Mouse (Mus musculus) MEL (cell line): ENCODE results near the gene Vgll4. TPM values are rescaled to one million over a fixed set of nuclear protein-coding genes. Genes with fewer than 3 reads are reported as not detected.

Experiments
- DNase-seq: peaks from one replicate; pipeline ENCODE4 v3.0.0; 2011; ENCODE audit warnings: low read depth, low spot score
- H3K27ac ChIP-seq: 2 replicates; pipeline ENCODE4 v1.5.1; 2012; ENCODE audit warnings: low read depth, mild to moderate bottlenecking, control low read depth, low read length, moderate library complexity; ENCODE audit not compliant: control insufficient read depth
- H3K27me3 ChIP-seq, 2 experiments: fragments of 150-350 bp in 1 of 2; sonication (generic) in 1 of 2; 2 replicates each; pipeline ENCODE4 v1.6.1; 2012; ENCODE audit warnings: low read length in 2 of 2, mild to moderate bottlenecking in 2 of 2, improper control_type of control experiment in 1 of 2, moderate library complexity in 1 of 2; ENCODE audit not compliant: insufficient read depth in 2 of 2, control insufficient read depth in 1 of 2
- H3K36me3 ChIP-seq, 2 experiments: 2 replicates each; pipeline ENCODE4 v1.6.1; 2012 to 2014; ENCODE audit warnings: low read length in 2 of 2, improper control_type of control experiment in 1 of 2, inconsistent platforms in 1 of 2, mild to moderate bottlenecking in 1 of 2; ENCODE audit not compliant: insufficient read depth in 2 of 2, control insufficient read depth in 1 of 2
- H3K4me1 ChIP-seq, 2 experiments: fragments of 150-350 bp in 1 of 2; sonication (generic) in 1 of 2; 2 replicates each; pipeline ENCODE4 v1.6.1; 2012; ENCODE audit warnings: low read length in 2 of 2, improper control_type of control experiment in 1 of 2, mild to moderate bottlenecking in 1 of 2; ENCODE audit not compliant: insufficient read depth in 2 of 2, control insufficient read depth in 1 of 2
- H3K4me3 ChIP-seq, 2 experiments: fragments of 150-350 bp in 1 of 2; sonication (generic) in 1 of 2; 2 replicates each; pipeline ENCODE4 v1.5.1; 2012; ENCODE audit warnings: low read depth in 2 of 2, low read length in 2 of 2, mild to moderate bottlenecking in 2 of 2, moderate library complexity in 2 of 2, control low read depth in 1 of 2, improper control_type of control experiment in 1 of 2; ENCODE audit not compliant: control insufficient read depth in 1 of 2, insufficient read depth in 1 of 2
- H3K79me2 ChIP-seq: 2 replicates; pipeline ENCODE4 v1.6.1; 2012; ENCODE audit warnings: mild to moderate bottlenecking, low read length, moderate library complexity; ENCODE audit not compliant: control insufficient read depth, poor library complexity, insufficient read depth
- H3K9ac ChIP-seq: 2 replicates; pipeline ENCODE4 v1.6.1; 2012; ENCODE audit warnings: low read depth, mild to moderate bottlenecking, control low read depth, low read length, moderate library complexity; ENCODE audit not compliant: control insufficient read depth, poor library complexity, severe bottlenecking
- H3K9me3 ChIP-seq: fragments of 150-350 bp; sonication (generic); replicated peaks from 2 replicates; pipeline ENCODE4 v1.6.1; 2012; ENCODE audit warnings: mild to moderate bottlenecking, low read length, improper control_type of control experiment, moderate library complexity; ENCODE audit not compliant: insufficient read depth
- BHLHE40 ChIP-seq: IDR thresholded peaks from 2 replicates; pipeline ENCODE4 v1.6.1; 2012; ENCODE audit warnings: low read depth, mild to moderate bottlenecking, inconsistent platforms, low read length, improper control_type of control experiment, borderline replicate concordance
- CTCF ChIP-seq, 3 experiments: IDR thresholded peaks in 2 of 3; conservative IDR thresholded peaks in 1 of 3; 2 replicates each; pipeline ENCODE4 v1.5.1; 2011 to 2012; ENCODE audit warnings: low read length in 3 of 3, low read depth in 2 of 3, mild to moderate bottlenecking in 2 of 3, improper control_type of control experiment in 1 of 3, inconsistent platforms in 1 of 3, mixed read lengths in 1 of 3, moderate library complexity in 1 of 3; ENCODE audit not compliant: control insufficient read depth in 1 of 3, insufficient read depth in 1 of 3, poor library complexity in 1 of 3, severe bottlenecking in 1 of 3
- E2F4 ChIP-seq: IDR thresholded peaks from 2 replicates; pipeline ENCODE4 v1.6.1; 2011; ENCODE audit warnings: low read depth, low read length, improper control_type of control experiment, borderline replicate concordance
- JUND ChIP-seq: IDR thresholded peaks from 2 replicates; pipeline ENCODE4 v1.6.1; 2011; ENCODE audit warnings: low read depth, mild to moderate bottlenecking, improper control_type of control experiment, low read length
- MAX ChIP-seq: IDR thresholded peaks from 2 replicates; pipeline ENCODE4 v1.6.1; 2011; ENCODE audit warnings: low read length, improper control_type of control experiment
- MAZ ChIP-seq: IDR thresholded peaks from 2 replicates; pipeline ENCODE4 v1.6.1; 2012; ENCODE audit warnings: low read depth, mild to moderate bottlenecking, inconsistent platforms, low read length, improper control_type of control experiment
- MEF2A ChIP-seq: IDR thresholded peaks from 2 replicates; pipeline ENCODE4 v1.6.1; 2014; ENCODE audit warnings: low read depth, mild to moderate bottlenecking, inconsistent platforms, low read length, improper control_type of control experiment; ENCODE audit not compliant: poor library complexity, insufficient replicate concordance, severe bottlenecking; ENCODE audit errors: extremely low read depth
- MXI1 ChIP-seq: IDR thresholded peaks from 2 replicates; pipeline ENCODE4 v1.6.1; 2011; ENCODE audit warnings: mild to moderate bottlenecking, low read depth, low read length, improper control_type of control experiment
- MYB ChIP-seq: IDR thresholded peaks from 2 replicates; pipeline ENCODE4 v1.6.1; 2011; ENCODE audit warnings: mild to moderate bottlenecking, low read depth, low read length, improper control_type of control experiment
- NELFE ChIP-seq: IDR thresholded peaks from 2 replicates; pipeline ENCODE4 v1.6.1; 2011; ENCODE audit warnings: low read depth, low read length, improper control_type of control experiment
- NRF1 ChIP-seq: IDR thresholded peaks from 2 replicates; pipeline ENCODE4 v1.6.1; 2014; ENCODE audit warnings: low read depth, mild to moderate bottlenecking, inconsistent platforms, low read length, improper control_type of control experiment, moderate library complexity; ENCODE audit not compliant: poor library complexity, insufficient read depth, severe bottlenecking
- POLR2AphosphoS5 ChIP-seq: IDR thresholded peaks from 2 replicates; pipeline ENCODE4 v1.6.1; 2012; ENCODE audit warnings: low read depth, borderline replicate concordance, mild to moderate bottlenecking, inconsistent platforms, low read length, moderate library complexity, mixed read lengths
- RAD21 ChIP-seq: IDR thresholded peaks from 2 replicates; pipeline ENCODE4 v1.6.1; 2011; ENCODE audit warnings: mild to moderate bottlenecking, low read depth, low read length, improper control_type of control experiment
- SIN3A ChIP-seq: IDR thresholded peaks from 2 replicates; pipeline ENCODE4 v1.6.1; 2012; ENCODE audit warnings: low read length, improper control_type of control experiment, inconsistent platforms
- SMC3 ChIP-seq: IDR thresholded peaks from 2 replicates; pipeline ENCODE4 v1.6.1; 2011; ENCODE audit warnings: low read depth, low read length, improper control_type of control experiment
- TAL1 ChIP-seq: IDR thresholded peaks from 2 replicates; pipeline ENCODE4 v1.6.1; 2012; ENCODE audit warnings: mild to moderate bottlenecking, inconsistent platforms, low read length, moderate library complexity, mixed read lengths
- TCF12 ChIP-seq: IDR thresholded peaks from 2 replicates; pipeline ENCODE4 v1.6.1; 2014; ENCODE audit warnings: low read depth, mild to moderate bottlenecking, inconsistent platforms, low read length, improper control_type of control experiment, moderate library complexity
- USF1 ChIP-seq: IDR thresholded peaks from 2 replicates; pipeline ENCODE4 v1.6.1; 2014; ENCODE audit warnings: low read depth, mild to moderate bottlenecking, inconsistent platforms, low read length, improper control_type of control experiment, moderate library complexity
- ZC3H11A ChIP-seq: IDR thresholded peaks from 2 replicates; pipeline ENCODE4 v1.6.1; 2012; ENCODE audit warnings: low read depth, mild to moderate bottlenecking, inconsistent platforms, low read length, improper control_type of control experiment
- ZKSCAN1 ChIP-seq: IDR thresholded peaks from 2 replicates; pipeline ENCODE4 v1.6.1; 2012; ENCODE audit warnings: low read depth, mild to moderate bottlenecking, inconsistent platforms, low read length, improper control_type of control experiment, moderate library complexity
- ZNF384 ChIP-seq: IDR thresholded peaks from 2 replicates; pipeline ENCODE4 v1.6.1; 2012; ENCODE audit warnings: low read depth, mild to moderate bottlenecking, inconsistent platforms, low read length, improper control_type of control experiment
- polyA plus RNA-seq, 2 experiments: library from polyadenylated mRNA; stranded (reverse) in 1 of 2; unstranded in 1 of 2; fragments of >175 nt in 1 of 2; fragments of >200 nt in 1 of 2; gene quantifications; 2 replicates each; pipeline versions ENCODE4 v1.2.1 to v1.2.4; 2012; ENCODE audit warnings: low replicate concordance in 2 of 2, low read depth in 1 of 2; ENCODE audit not compliant: insufficient read length in 2 of 2, insufficient read depth in 1 of 2, missing spikeins in 1 of 2
- total RNA-seq: library from RNA; depleted of rRNA; stranded (reverse); fragments of 300-350 nt; gene quantifications from 2 replicates; pipeline ENCODE4 v1.2.3, GENCODE M21; 2012

The Vgll4 gene
- total and polyA plus RNA-seq, 3 experiments = 18.1 to 21.5 TPM; not detected in 1

GRCm38 (mm10) chr6:114928462-114928861, 41.3 kb downstream of the Vgll4 start:
- no peaks in the 10 kb centered on the region for H3K9me3 ChIP-seq
- no peaks in the 10 kb centered on the region for H3K36me3 ChIP-seq
- no peaks in the 10 kb centered on the region for H3K27me3 ChIP-seq
- TF ChIP-seq MAX (0 out of 2 replicates have a peak, but pooled peaks have one; percentile 23), ZKSCAN1 (no peak), SMC3 (peak; percentile 77), BHLHE40 (peak; percentile 51), RAD21 (peak; percentile 97), ZC3H11A (peak; percentile 85), CTCF (IDR thresholded peaks at IDR 0.05 in 2 of 3, conservative IDR thresholded peaks at IDR 0.05 in 1 of 3; ENCODE audit: control insufficient read depth in 1 of 3, insufficient read depth in 1 of 3, low read depth in 2 of 3, low read length in 3 of 3, poor library complexity in 1 of 3, severe bottlenecking in 1 of 3) (peak; percentile 87 to 98 (median 91)), POLR2AphosphoS5 (no peak), MYB (no peak; the same call in 1 of the 2 replicates), SIN3A (0 out of 2 replicates have a peak, but pooled peaks have one; percentile 34), E2F4 (no peak)
- TF ChIP-seq, all 39 proteins: peak for 7
- no peak overlapping the region for H3K9ac ChIP-seq
- H3K4me1 ChIP-seq = no peaks in the 10 kb centered on the region
- no peak overlapping the region for H3K4me3 ChIP-seq
- peak; percentile 83 for DNase-seq
- H3K79me2 ChIP-seq = no peaks in the 10 kb centered on the region
- H3K27ac ChIP-seq = no peak overlapping the region

GRCm38 (mm10) chr6:114927400-114927799, 42.4 kb downstream of the Vgll4 start:
- H3K27me3 ChIP-seq = no peaks in the 10 kb centered on the region
- DNase-seq = peak; percentile 53
- peak; percentile 32 for TF ChIP-seq SMC3
- TF ChIP-seq NELFE = no peak
- no peak for TF ChIP-seq MAZ
- no peak for TF ChIP-seq E2F4
- no peak for TF ChIP-seq TCF12
- TF ChIP-seq SIN3A = no peak
- no peak for TF ChIP-seq TAL1
- TF ChIP-seq CTCF (IDR thresholded peaks at IDR 0.05 in 2 of 3, conservative IDR thresholded peaks at IDR 0.05 in 1 of 3; ENCODE audit: control insufficient read depth in 1 of 3, insufficient read depth in 1 of 3, low read depth in 2 of 3, low read length in 3 of 3, poor library complexity in 1 of 3, severe bottlenecking in 1 of 3) = peak; percentile 57 to 62 (median 60)
- TF ChIP-seq ZKSCAN1 = no peak
- TF ChIP-seq MEF2A = no peak
- no peak for TF ChIP-seq MXI1
- no peak for TF ChIP-seq MYB
- TF ChIP-seq ZNF384 = no peak
- TF ChIP-seq RAD21 = peak; percentile 15
- TF ChIP-seq NRF1 = no peak
- TF ChIP-seq USF1 = no peak
- TF ChIP-seq JUND = no peak
- no peaks in the 10 kb centered on the region for H3K36me3 ChIP-seq
- no peaks in the 10 kb centered on the region for H3K79me2 ChIP-seq
- no peaks in the 10 kb centered on the region for H3K9me3 ChIP-seq
- no peak overlapping the region for H3K9ac ChIP-seq
- H3K27ac ChIP-seq = no peak overlapping the region
- no peaks in the 10 kb centered on the region for H3K4me1 ChIP-seq
- H3K4me3 ChIP-seq = no peak overlapping the region
